Mouse (Mus musculus) erythroblast, embryonic 14.5 days (primary cell): ENCODE results near the gene Eva1c.

Experiments used
- GATA1 ChIP-seq: IDR thresholded peaks from 2 replicates; pipeline ENCODE4 v1.6.1; 2012; ENCODE audit warnings: low read length, inconsistent platforms, mixed read lengths
- TAL1 ChIP-seq: IDR thresholded peaks from 3 replicates; pipeline ENCODE4 v1.6.1; 2012; ENCODE audit warnings: low read length, inconsistent platforms, mixed read lengths

DNA sequence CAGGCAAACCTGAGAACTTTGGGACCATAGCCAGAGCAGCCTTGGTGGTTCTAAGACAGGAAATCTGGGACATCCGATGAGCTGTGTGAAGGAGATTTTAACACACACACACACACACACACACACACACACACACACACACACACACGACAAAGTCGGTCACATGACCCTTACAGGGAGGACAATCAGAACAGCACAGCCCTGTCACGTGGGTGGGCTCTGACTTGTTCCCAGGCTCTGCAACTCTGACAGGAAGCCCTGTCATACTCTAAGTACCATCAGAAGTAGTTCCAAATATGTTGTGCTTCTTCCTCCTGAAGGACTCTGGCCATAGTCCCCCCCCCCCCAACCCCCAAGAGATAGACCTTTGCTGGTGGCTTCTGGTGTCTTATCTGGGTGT lies 74.8 kb downstream of the Eva1c start:
- TF ChIP-seq GATA1 (no peak), TAL1 (no peak)
